Mouse (Mus musculus) limb, embryonic 11.5 days (tissue): ENCODE measurements at regions not wholly inside any gene's neighbourhood (a gene's known extent, or its start where the extent isn't known, plus 50 kb on each side); places are given as distances from the start of the nearest gene placed in this dataset.

Experiments used
- ATAC-seq: fragments of 200-750 bp; cut with Nextera tagmentation; 2 replicates; pipeline ENCODE4 v1.8.0; 2017; ENCODE audit warnings: low read depth; ENCODE audit not compliant: insufficient number of reproducible peaks, low FRiP score, low TSS enrichment
- DNase-seq: peaks from one replicate; pipeline ENCODE4 v3.0.0-alpha.2; 2015; ENCODE audit warnings: low spot score
- H3K27ac ChIP-seq: fragments of 300-500 bp; sonication (generic); replicated peaks from 2 replicates; pipeline ENCODE4 v1.5.1; 2014; ENCODE audit warnings: low read depth, mild to moderate bottlenecking, low read length
- H3K27me3 ChIP-seq: fragments of 300-500 bp; sonication (generic); 2 replicates; pipeline ENCODE4 v1.6.1; 2014; ENCODE audit warnings: mild to moderate bottlenecking, low read length, mixed read lengths; ENCODE audit not compliant: control insufficient read depth, insufficient read depth
- H3K36me3 ChIP-seq: fragments of 300-500 bp; sonication (generic); 2 replicates; pipeline ENCODE4 v1.6.1; 2014; ENCODE audit warnings: mild to moderate bottlenecking, low read length, moderate library complexity, mixed read lengths; ENCODE audit not compliant: control insufficient read depth, insufficient read depth
- H3K4me1 ChIP-seq: fragments of 300-500 bp; sonication (generic); 2 replicates; pipeline ENCODE4 v1.6.1; 2014; ENCODE audit warnings: low read length, mixed read lengths; ENCODE audit not compliant: control insufficient read depth, insufficient read depth
- H3K4me2 ChIP-seq: fragments of 300-500 bp; sonication (generic); 2 replicates; pipeline ENCODE4 v1.6.1; 2014; ENCODE audit warnings: low read depth, mild to moderate bottlenecking, moderate library complexity; ENCODE audit not compliant: severe bottlenecking
- H3K4me3 ChIP-seq: fragments of 300-500 bp; sonication (generic); 2 replicates; pipeline ENCODE4 v1.5.1; 2014; ENCODE audit warnings: low read depth, low read length
- H3K9ac ChIP-seq: fragments of 300-500 bp; sonication (generic); 2 replicates; pipeline ENCODE4 v1.6.1; 2014; ENCODE audit warnings: mild to moderate bottlenecking, low read length
- H3K9me3 ChIP-seq: fragments of 300-500 bp; sonication (generic); 2 replicates; pipeline ENCODE4 v1.6.1; 2016; ENCODE audit warnings: low read length; ENCODE audit not compliant: control insufficient read depth
- WGBS: fragments of 180-500 bp; shearing (Covaris S2); extraction: QIAGEN DNeasy Blood & Tissue Kit; methylation state at CpG from one replicate; pipeline ENCODE4 v1.1.7; 2014; 5-methylcytosine and 5-hydroxymethylcytosine counted together

DNA sequence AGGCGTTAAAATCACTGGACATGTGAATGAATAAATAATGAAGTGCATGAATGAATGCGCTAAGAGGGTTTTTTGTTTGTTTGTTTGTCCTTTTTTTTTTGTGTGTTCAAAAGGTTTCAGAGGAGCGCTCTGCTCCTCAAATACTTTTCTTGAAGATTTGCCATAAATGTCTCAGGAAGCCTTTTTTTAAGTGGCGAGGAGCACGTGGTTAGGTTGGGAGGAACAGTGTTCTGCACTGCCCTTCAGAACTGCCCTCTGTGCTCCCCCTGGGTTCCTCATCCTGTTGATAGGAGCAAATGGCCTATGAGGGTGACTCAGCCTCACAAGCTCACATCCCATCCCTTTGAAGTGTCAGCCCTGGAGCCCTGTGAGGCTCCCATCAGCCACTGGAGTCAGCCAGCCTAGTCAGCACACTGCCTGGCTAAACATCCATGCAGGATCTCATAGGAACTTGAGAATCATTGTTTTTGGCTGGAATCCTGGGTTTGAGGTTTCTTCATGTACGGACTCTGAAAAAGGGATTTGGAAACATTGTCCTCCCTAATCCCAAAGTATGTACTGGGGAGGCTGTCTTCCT, 87.9 kb upstream of the Jag1 start:
- ATAC-seq (no peak), DNase-seq (no peak)
- no peaks in the 10 kb centered on the region for H3K4me1 ChIP-seq
- H3K4me2 ChIP-seq, result no peak overlapping the region
- H3K9ac ChIP-seq, result no peak overlapping the region
- no peaks in the 10 kb centered on the region for H3K9me3 ChIP-seq
- no peak overlapping the region for H3K4me3 ChIP-seq
- no peaks in the 10 kb centered on the region for H3K36me3 ChIP-seq
- no peaks in the 10 kb centered on the region for H3K27me3 ChIP-seq
- no peak overlapping the region for H3K27ac ChIP-seq
- WGBS, result 74% methylated on average over 6 of the region's 6 CpGs

DNA sequence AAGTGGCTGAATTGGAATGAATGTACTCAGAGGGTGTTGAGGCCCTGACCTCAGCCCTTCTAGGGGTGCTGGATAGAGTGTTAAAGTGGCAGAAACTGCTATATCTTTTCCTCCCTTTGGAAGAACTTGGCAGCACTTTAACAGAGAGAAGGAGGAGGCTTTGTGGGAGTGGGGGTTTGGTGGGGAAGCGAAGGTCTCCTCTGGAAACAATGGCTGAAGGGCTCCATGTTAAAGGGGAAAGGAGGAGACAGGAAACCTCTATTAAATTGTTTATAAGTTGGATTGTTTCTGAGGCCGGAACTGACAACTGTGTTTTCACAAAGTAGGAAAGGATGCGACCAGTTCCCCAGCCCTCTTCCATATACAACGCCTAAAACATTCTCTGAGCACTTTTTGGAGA, 83.7 kb upstream of the Jag1 start:
- WGBS, result 88% methylated on average over 4 of the region's 4 CpGs
- Histone ChIP-seq H3K4me1 (no peaks in the 10 kb centered on the region), H3K27ac (no peak overlapping the region), H3K4me3 (no peak overlapping the region), H3K4me2 (no peak overlapping the region), H3K27me3 (no peaks in the 10 kb centered on the region), H3K9me3 (no peaks in the 10 kb centered on the region), H3K9ac (no peak overlapping the region), H3K36me3 (no peaks in the 10 kb centered on the region)
- ATAC-seq (no peak), DNase-seq (no peak)

DNA sequence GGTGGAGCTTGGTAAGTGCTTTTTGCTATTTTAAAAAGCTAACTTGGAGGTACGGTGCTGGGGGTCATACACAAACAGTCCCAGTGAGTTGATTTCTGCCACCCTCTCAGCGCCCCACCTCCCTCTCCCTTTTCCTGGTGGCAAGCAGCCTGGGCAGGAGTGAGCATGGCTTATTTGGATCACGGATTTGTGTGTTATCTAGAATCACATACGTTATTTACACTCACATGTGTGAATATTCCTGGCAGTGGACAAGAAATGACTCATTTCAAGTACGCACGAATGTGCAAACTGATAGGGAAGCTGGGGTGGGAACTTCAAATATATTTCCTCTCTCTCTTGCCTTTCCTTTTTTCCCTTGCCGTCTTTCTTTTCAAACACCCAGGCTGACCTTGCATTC, 75.7 kb upstream of the Jag1 start:
- 83% methylated on average over 7 of the region's 7 CpGs for WGBS
- no peaks in the 10 kb centered on the region for H3K27me3 ChIP-seq

GRCm38 (mm10) chr2:137169176-137169575, 52.7 kb upstream of the Jag1 start:
- 63% methylated on average over 1 of the region's 1 CpGs for WGBS
- Histone ChIP-seq H3K4me3 (no peak overlapping the region), H3K27me3 (no peaks in the 10 kb centered on the region), H3K4me1 (0 out of 2 replicates have a peak, but pooled peaks cover 2% of the 10 kb centered on the region), H3K4me2 (no peak overlapping the region), H3K9me3 (no peaks in the 10 kb centered on the region), H3K36me3 (no peaks in the 10 kb centered on the region), H3K9ac (no peak overlapping the region), H3K27ac (no peak overlapping the region)
- ATAC-seq (no peak), DNase-seq (no peak)

More for the DNA sequence above, 75.7 kb upstream of the Jag1 start:
- H3K4me1 ChIP-seq, result no peaks in the 10 kb centered on the region
- DNase-seq, result no peak
- H3K9ac ChIP-seq, result no peak overlapping the region
- no peaks in the 10 kb centered on the region for H3K36me3 ChIP-seq
- H3K4me3 ChIP-seq, result no peak overlapping the region
- no peak overlapping the region for H3K27ac ChIP-seq
- ATAC-seq, result no peak
- no peaks in the 10 kb centered on the region for H3K9me3 ChIP-seq
- no peak overlapping the region for H3K4me2 ChIP-seq

DNA sequence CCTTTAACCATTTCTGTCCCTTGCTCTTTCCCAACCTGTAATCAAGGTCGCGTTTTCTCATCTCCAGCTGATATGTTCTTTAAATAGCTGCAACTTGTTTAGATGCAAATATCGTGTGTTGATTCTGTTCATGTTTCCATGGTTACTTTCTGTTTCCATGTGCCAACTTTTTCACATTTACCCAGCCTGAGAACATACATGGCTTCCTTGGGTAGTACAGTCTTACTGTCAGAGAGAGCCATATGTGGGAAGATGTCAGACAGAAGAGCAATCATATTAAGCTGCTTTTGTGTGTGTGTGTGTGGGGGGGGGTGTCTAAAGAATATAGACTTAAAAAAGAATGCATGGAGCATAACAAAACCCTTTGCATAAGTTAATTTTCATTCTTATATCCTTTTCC, 52.2 kb upstream of the Jag1 start:
- no peak overlapping the region for H3K4me2 ChIP-seq
- no peaks in the 10 kb centered on the region for H3K36me3 ChIP-seq
- H3K4me1 ChIP-seq, result 0 out of 2 replicates have a peak, but pooled peaks cover 2% of the 10 kb centered on the region
- no peak overlapping the region for H3K27ac ChIP-seq
- no peaks in the 10 kb centered on the region for H3K27me3 ChIP-seq
- no peak for ATAC-seq
- H3K9me3 ChIP-seq, result no peaks in the 10 kb centered on the region
- no peak for DNase-seq
- H3K4me3 ChIP-seq, result no peak overlapping the region
- H3K9ac ChIP-seq, result no peak overlapping the region
- WGBS, result 76% methylated on average over 3 of the region's 3 CpGs
